Mouse (Mus musculus) forebrain, embryonic 16.5 days (tissue): ENCODE results near the gene Vsig2. TPM values are rescaled to one million over a fixed set of nuclear protein-coding genes. Genes with fewer than 3 reads are reported as not detected.

Experiments used
- ATAC-seq: fragments of 200-750 bp; cut with Nextera tagmentation; 2 replicates; pipeline ENCODE4 v1.8.0; 2017; ENCODE audit warnings: mild to moderate bottlenecking, moderate library complexity
- H3K27ac ChIP-seq: fragments of 300-500 bp; sonication (generic); 2 replicates; pipeline ENCODE4 v1.5.1; 2014; ENCODE audit warnings: low read length, control low read depth
- H3K27me3 ChIP-seq: fragments of 300-500 bp; sonication (generic); replicated peaks from 2 replicates; pipeline ENCODE4 v1.6.1; 2014; ENCODE audit warnings: low read length; ENCODE audit not compliant: control insufficient read depth, insufficient read depth
- H3K36me3 ChIP-seq: fragments of 300-500 bp; sonication (generic); 2 replicates; pipeline ENCODE4 v1.6.1; 2014; ENCODE audit not compliant: control insufficient read depth, insufficient read depth
- H3K4me1 ChIP-seq: fragments of 300-500 bp; sonication (generic); replicated peaks from 2 replicates; pipeline ENCODE4 v1.6.1; 2014; ENCODE audit warnings: low read length; ENCODE audit not compliant: control insufficient read depth, insufficient read depth
- H3K4me2 ChIP-seq: fragments of 300-500 bp; sonication (generic); 2 replicates; pipeline ENCODE4 v1.6.1; 2014; ENCODE audit warnings: mild to moderate bottlenecking, low read length, control low read depth
- H3K4me3 ChIP-seq: fragments of 300-500 bp; sonication (generic); replicated peaks from 2 replicates; pipeline ENCODE4 v1.5.1; 2014; ENCODE audit warnings: mild to moderate bottlenecking, low read length, control low read depth
- H3K9ac ChIP-seq: fragments of 300-500 bp; sonication (generic); replicated peaks from 2 replicates; pipeline ENCODE4 v1.6.1; 2014; ENCODE audit warnings: low read depth, low read length, control low read depth
- H3K9me3 ChIP-seq: fragments of 300-500 bp; sonication (generic); 2 replicates; pipeline ENCODE4 v1.6.1; 2016; ENCODE audit warnings: low read length; ENCODE audit not compliant: control insufficient read depth
- WGBS: fragments of 180-500 bp; shearing (Covaris S2); extraction: QIAGEN DNeasy Blood & Tissue Kit; methylation state at CpG from one replicate; pipeline ENCODE4 v1.1.7; 2014; 5-methylcytosine and 5-hydroxymethylcytosine counted together
- polyA plus RNA-seq: library from polyadenylated mRNA; unstranded; fragments of >200 nt; fragmentation: Nextera tagmentation; extraction: Ambion mirVana; gene quantifications from 2 replicates; pipeline ENCODE4 v1.2.1, GENCODE M21; 2015

Gene Vsig2
- polyA plus RNA-seq, 1 experiment from 2014 or later: 0.86 TPM

GRCm38 (mm10) chr9:37554838-37555748 lies 16.0 kb downstream of the Vsig2 start, which contains the start of gene Siae:
TSS of gene Siae (plus strand) at chr9:37555698.
- Histone ChIP-seq H3K9ac (no peak within 1 kb of the TSS), H3K4me1 (peaks cover 16% of the 10 kb centered on the region), H3K9me3 (no peaks in the 10 kb centered on the region), H3K4me3 (no peak within 1 kb of the TSS), H3K27me3 (peaks cover 19% of the 10 kb centered on the region), H3K4me2 (no peak within 1 kb of the TSS), H3K36me3 (no peaks in the 10 kb centered on the region), H3K27ac (no peak within 1 kb of the TSS)
- ATAC-seq: 0 out of 2 replicates have a peak, but pooled peaks have one; percentile 8
- WGBS: 22% methylated on average over 7 of the region's 7 CpGs

- Histone ChIP-seq H3K9me3 (no peaks in the 10 kb centered on the region), H3K36me3 (no peaks in the 10 kb centered on the region), H3K27me3 (peaks cover 9% of the 10 kb centered on the region), H3K4me3 (no peak overlapping the region), H3K27ac (no peak overlapping the region), H3K4me1 (peaks cover 16% of the 10 kb centered on the region), H3K9ac (no peak overlapping the region), H3K4me2 (no peak overlapping the region)
- no peak for ATAC-seq
- WGBS: 72% methylated on average over 3 of the region's 3 CpGs
These were observed 17.3 kb downstream of the Vsig2 start for GRCm38 (mm10) chr9:37556366-37556765.

- no peak for ATAC-seq
- no peaks in the 10 kb centered on the region for H3K36me3 ChIP-seq
- H3K27ac ChIP-seq: no peak overlapping the region
- no peaks in the 10 kb centered on the region for H3K9me3 ChIP-seq
- no peak overlapping the region for H3K9ac ChIP-seq
- no peaks in the 10 kb centered on the region for H3K4me1 ChIP-seq
- no peak overlapping the region for H3K4me2 ChIP-seq
- WGBS: 85% methylated on average over 2 of the region's 2 CpGs
- no peaks in the 10 kb centered on the region for H3K27me3 ChIP-seq
- no peak overlapping the region for H3K4me3 ChIP-seq
These were observed 21.6 kb downstream of the Vsig2 start for GRCm38 (mm10) chr9:37560617-37561016.

GRCm38 (mm10) chr9:37563805-37564204 lies 24.8 kb downstream of the Vsig2 start:
- Histone ChIP-seq H3K4me3 (no peak overlapping the region), H3K27ac (no peak overlapping the region), H3K9me3 (no peaks in the 10 kb centered on the region), H3K4me1 (peaks cover 8% of the 10 kb centered on the region), H3K4me2 (no peak overlapping the region), H3K36me3 (no peaks in the 10 kb centered on the region), H3K9ac (no peak overlapping the region), H3K27me3 (no peaks in the 10 kb centered on the region)
- WGBS: 67% methylated on average over 1 of the region's 1 CpGs
- ATAC-seq: no peak

- Histone ChIP-seq H3K36me3 (no peaks in the 10 kb centered on the region), H3K27me3 (no peaks in the 10 kb centered on the region), H3K4me3 (no peak overlapping the region), H3K27ac (no peak overlapping the region), H3K9ac (no peak overlapping the region), H3K4me1 (peaks cover 8% of the 10 kb centered on the region), H3K9me3 (no peaks in the 10 kb centered on the region), H3K4me2 (no peak overlapping the region)
- no peak for ATAC-seq
- WGBS: 89% methylated on average over 2 of the region's 2 CpGs
These were observed 28.0 kb downstream of the Vsig2 start for GRCm38 (mm10) chr9:37567019-37567418.

GRCm38 (mm10) chr9:37567454-37567853 lies 28.4 kb downstream of the Vsig2 start:
- Histone ChIP-seq H3K4me3 (no peak overlapping the region), H3K9ac (no peak overlapping the region), H3K36me3 (no peaks in the 10 kb centered on the region), H3K9me3 (no peaks in the 10 kb centered on the region), H3K4me2 (no peak overlapping the region), H3K27ac (no peak overlapping the region), H3K27me3 (no peaks in the 10 kb centered on the region; the same call in 1 of the 2 replicates), H3K4me1 (peaks cover 8% of the 10 kb centered on the region)
- no peak for ATAC-seq
- 56% methylated on average over 5 of the region's 5 CpGs for whole genome bisulfite sequencing

- peak; percentile 68 for ATAC-seq
- Histone ChIP-seq H3K4me2 (no peak overlapping the region), H3K27ac (no peak overlapping the region), H3K9ac (no peak overlapping the region), H3K4me1 (peaks cover 8% of the 10 kb centered on the region), H3K9me3 (no peaks in the 10 kb centered on the region), H3K27me3 (no peaks in the 10 kb centered on the region; the same call in 1 of the 2 replicates), H3K4me3 (no peak overlapping the region), H3K36me3 (no peaks in the 10 kb centered on the region)
- WGBS: 44% methylated on average over 15 of the region's 15 CpGs
These were observed 29.0 kb downstream of the Vsig2 start for GRCm38 (mm10) chr9:37567892-37568604.

- no peaks in the 10 kb centered on the region; the same call in 1 of the 2 replicates for H3K27me3 ChIP-seq
- no peak overlapping the region for H3K4me2 ChIP-seq
- ATAC-seq: peak; percentile 54
- H3K4me1 ChIP-seq: peaks cover 8% of the 10 kb centered on the region
- no peaks in the 10 kb centered on the region for H3K9me3 ChIP-seq
- H3K27ac ChIP-seq: no peak overlapping the region
- 43% methylated on average over 4 of the region's 4 CpGs for WGBS
- H3K9ac ChIP-seq: no peak overlapping the region
- no peaks in the 10 kb centered on the region for H3K36me3 ChIP-seq
- no peak overlapping the region for H3K4me3 ChIP-seq
These were observed 29.7 kb downstream of the Vsig2 start for GRCm38 (mm10) chr9:37568605-37569214.
